Mouse (Mus musculus): ENCODE results near the gene 1110002E22Rik.

- TF ChIP-seq CTCF (IDR thresholded peaks at IDR 0.05 in 2 of 3, conservative IDR thresholded peaks at IDR 0.05 in 1 of 3; ENCODE audit: control insufficient read depth in 1 of 3, insufficient read depth in 1 of 3, low read depth in 2 of 3, low read length in 3 of 3, poor library complexity in 1 of 3, severe bottlenecking in 1 of 3) (no peak), POLR2AphosphoS5 (IDR thresholded peaks at IDR 0.05; ENCODE audit: borderline replicate concordance, low read depth, low read length) (no peak), TAL1 (IDR thresholded peaks at IDR 0.05; ENCODE audit: low read length) (no peak), HCFC1 (IDR thresholded peaks at IDR 0.05; ENCODE audit: low read depth, low read length) (no peak)
Measured at GRCm38 (mm10) chr3:138051431-138051830, 13.4 kb upstream of the 1110002E22Rik start.

Data from MEL (cell line).